Mouse (Mus musculus) spleen, adult 2 months (tissue): ENCODE results near the gene Pomgnt1. TPM values are rescaled to one million over a fixed set of nuclear protein-coding genes. Genes with fewer than 3 reads are reported as not detected.
A peak's percentile ranks its signal among the peaks of the same experiment; 100 is the strongest.

Experiments
- DNase-seq, 2 experiments: peaks; one replicate each; pipeline versions ENCODE4 v3.0.0 to v3.0.0-alpha.2; 2012 to 2021; ENCODE audit warnings: low spot score in 2 of 2, low read depth in 1 of 2
- H3K27ac ChIP-seq: fragments of 200-500 bp; 2 replicates; pipeline ENCODE4 v1.5.1; 2012; ENCODE audit warnings: low read length, inconsistent platforms; ENCODE audit not compliant: insufficient read depth
- H3K27me3 ChIP-seq: fragments of 200-500 bp; 2 replicates; pipeline ENCODE4 v1.6.1; 2012; ENCODE audit warnings: mild to moderate bottlenecking, moderate library complexity, low read length, inconsistent platforms; ENCODE audit not compliant: control insufficient read depth, insufficient read depth
- H3K36me3 ChIP-seq: fragments of 200-500 bp; 2 replicates; pipeline ENCODE4 v1.6.1; 2012; ENCODE audit warnings: mild to moderate bottlenecking, low read length, inconsistent platforms; ENCODE audit not compliant: control insufficient read depth, insufficient read depth
- H3K4me1 ChIP-seq: fragments of 200-500 bp; 2 replicates; pipeline ENCODE4 v1.6.1; 2011; ENCODE audit warnings: inconsistent platforms; ENCODE audit not compliant: control insufficient read depth, insufficient read depth, insufficient read length
- H3K4me3 ChIP-seq: fragments of 200-500 bp; 2 replicates; pipeline ENCODE4 v1.5.1; 2011; ENCODE audit warnings: mild to moderate bottlenecking, inconsistent platforms; ENCODE audit not compliant: insufficient read depth, insufficient read length; ENCODE audit errors: extremely low read depth
- CTCF ChIP-seq: fragments of 200-500 bp; IDR thresholded peaks from 2 replicates; pipeline ENCODE4 v1.5.1; 2011; ENCODE audit warnings: mild to moderate bottlenecking, inconsistent platforms; ENCODE audit not compliant: insufficient read depth, insufficient read length, insufficient replicate concordance; ENCODE audit errors: extremely low read depth
- POLR2A ChIP-seq: fragments of 200-500 bp; IDR thresholded peaks from 2 replicates; pipeline ENCODE4 v1.6.1; 2011; ENCODE audit warnings: low read depth, low read length, inconsistent platforms
- WGBS: fragments of 180-500 bp; shearing (Covaris S2); methylation state at CpG from one replicate; pipeline ENCODE4 v1.1.7; 2018; 5-methylcytosine and 5-hydroxymethylcytosine counted together
- polyA plus RNA-seq: library from polyadenylated mRNA; depleted of rRNA; stranded (reverse); fragments of >200 nt; gene quantifications from 2 replicates; pipeline ENCODE4 v1.2.3, GENCODE M21; 2012

Gene Pomgnt1
- polyA plus RNA-seq, 1 experiment, result 16.4 TPM

DNA sequence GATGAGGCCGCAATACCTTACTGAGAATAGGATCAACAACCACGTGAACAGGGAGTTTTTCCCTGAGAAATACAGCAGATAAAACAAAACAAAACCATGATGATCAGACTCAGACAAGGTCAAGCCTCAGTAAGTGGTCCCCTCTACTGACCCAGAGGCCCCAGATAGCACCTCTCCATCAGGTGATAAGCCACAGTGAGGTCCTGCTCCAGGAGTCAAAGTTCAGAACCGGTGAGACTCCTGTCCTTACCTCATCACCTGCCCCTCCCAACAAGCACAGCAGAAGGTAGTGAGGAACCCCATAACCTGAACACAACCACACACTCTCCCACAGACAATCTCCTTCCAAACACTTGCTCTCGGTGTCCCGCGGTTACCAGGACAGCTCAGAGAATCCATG is 12.9 kb upstream of the Pomgnt1 start:
- Histone ChIP-seq H3K36me3 (no peaks in the 10 kb centered on the region), H3K4me1 (no peaks in the 10 kb centered on the region), H3K27me3 (no peaks in the 10 kb centered on the region), H3K27ac (no peak overlapping the region), H3K4me3 (no peak overlapping the region)
- no peak for TF ChIP-seq CTCF
- no peak for TF ChIP-seq POLR2A
- 96% methylated on average over 6 of the region's 6 CpGs for WGBS
- no peak for DNase-seq

DNA sequence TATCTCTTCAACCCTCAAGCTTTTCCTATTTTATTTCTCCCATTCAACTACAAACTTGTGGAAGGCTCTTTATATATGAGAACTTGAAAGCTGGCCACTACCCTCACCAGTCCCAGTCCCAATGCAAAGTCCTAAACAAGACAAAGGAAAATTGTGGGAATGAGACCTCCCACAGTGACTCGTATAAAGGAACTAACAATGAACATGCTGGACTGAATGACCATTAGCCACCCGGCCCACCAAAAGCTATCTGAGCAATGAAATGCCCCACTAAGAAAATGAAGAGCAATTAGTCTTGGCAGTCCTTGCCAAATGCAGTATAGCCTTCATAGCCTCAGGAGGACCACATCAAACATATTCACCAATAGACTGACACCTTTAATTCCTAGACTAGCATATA is 12.2 kb upstream of the Pomgnt1 start:
- TF ChIP-seq CTCF (no peak), POLR2A (no peak)
- WGBS, result 95% methylated on average over 2 of the region's 2 CpGs
- Histone ChIP-seq H3K36me3 (no peaks in the 10 kb centered on the region), H3K4me1 (no peaks in the 10 kb centered on the region), H3K27me3 (no peaks in the 10 kb centered on the region), H3K27ac (no peak overlapping the region), H3K4me3 (no peak overlapping the region)
- DNase-seq, result no peak

DNA sequence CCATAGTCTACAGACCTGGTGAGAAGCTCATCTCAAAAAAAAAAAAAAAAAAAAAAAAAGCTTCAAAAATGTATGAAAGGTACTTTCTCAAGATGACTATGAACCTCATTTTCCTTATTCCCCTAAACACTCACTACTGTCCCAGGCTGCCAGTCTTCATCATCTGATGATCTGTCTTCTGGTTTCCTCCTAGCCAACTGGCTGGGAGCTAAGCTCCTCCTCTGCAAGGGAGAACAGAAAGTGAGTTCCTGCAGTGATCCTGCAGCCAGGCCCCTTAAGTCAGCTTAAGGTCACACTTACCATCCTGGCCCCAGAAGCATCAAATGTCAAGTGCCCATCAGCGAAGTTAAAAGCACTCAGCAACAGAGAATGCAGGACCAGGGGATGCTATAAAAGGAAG is 878 bp upstream of the Pomgnt1 start:
- DNase-seq, result no peak
- no peak overlapping the region for H3K27ac ChIP-seq
- H3K4me1 ChIP-seq, result peaks cover 6% of the 10 kb centered on the region; the same call in 1 of the 2 replicates
- WGBS, result 3% methylated on average over 1 of the region's 1 CpGs
- no peaks in the 10 kb centered on the region for H3K36me3 ChIP-seq
- TF ChIP-seq CTCF (no peak), POLR2A (no peak)
- H3K4me3 ChIP-seq, result no peak overlapping the region
- no peaks in the 10 kb centered on the region for H3K27me3 ChIP-seq

DNA sequence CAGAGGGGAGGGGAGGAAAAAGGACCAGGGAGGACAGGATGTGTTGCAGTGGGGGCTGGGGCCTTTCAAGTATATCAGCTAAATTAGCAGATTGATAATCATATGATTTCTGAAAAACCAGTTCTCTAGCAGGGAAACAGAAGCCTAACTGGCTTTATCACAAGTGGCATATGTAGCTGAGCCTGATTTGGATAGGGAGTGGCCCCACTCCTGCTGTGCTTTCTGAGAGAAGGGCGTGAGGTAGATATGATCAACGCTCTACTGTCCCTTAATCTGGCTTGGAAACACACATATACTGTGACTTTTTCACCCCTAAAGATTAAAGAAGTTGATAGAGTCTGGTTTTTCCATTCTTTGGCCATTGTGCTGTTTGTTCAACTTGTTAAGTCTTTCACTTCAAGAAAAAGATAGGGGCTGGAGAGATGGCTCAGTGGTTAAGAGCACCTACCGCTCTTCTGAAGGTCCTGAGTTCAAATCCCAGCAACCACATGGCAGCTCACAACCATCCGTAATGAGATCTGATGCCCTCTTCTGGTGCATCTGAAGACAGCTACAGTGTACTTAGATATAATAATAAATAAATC is 2.3 kb downstream of the Pomgnt1 start:
- no peaks in the 10 kb centered on the region for H3K36me3 ChIP-seq
- no peaks in the 10 kb centered on the region for H3K27me3 ChIP-seq
- TF ChIP-seq CTCF, result no peak
- peaks cover 6% of the 10 kb centered on the region; the same call in 1 of the 2 replicates for H3K4me1 ChIP-seq
- WGBS, result 87% methylated on average over 4 of the region's 4 CpGs
- no peak overlapping the region for H3K27ac ChIP-seq
- H3K4me3 ChIP-seq, result no peak overlapping the region
- no peak for DNase-seq

DNA sequence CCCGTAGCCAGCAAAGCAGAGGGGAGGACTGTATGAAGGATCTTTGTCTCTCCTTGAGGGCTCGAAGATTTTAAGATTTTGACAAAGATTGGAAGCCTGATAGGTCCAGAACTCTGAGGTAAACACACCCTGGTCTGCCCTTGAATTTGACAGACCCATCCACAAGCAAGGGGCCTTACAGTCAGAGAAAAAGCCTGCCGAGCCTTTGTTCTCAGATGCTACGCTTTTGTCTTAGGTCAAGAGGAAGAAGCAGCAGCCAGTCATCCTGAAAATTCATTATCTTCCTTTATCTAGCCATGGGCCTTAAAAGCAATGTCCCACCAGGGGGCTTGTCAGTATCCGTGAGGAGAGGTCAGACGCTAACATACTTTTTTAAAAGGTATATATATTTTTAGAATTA is 4.3 kb downstream of the Pomgnt1 start:
- WGBS, result 90% methylated on average over 6 of the region's 6 CpGs
- no peaks in the 10 kb centered on the region for H3K27me3 ChIP-seq
- no peak for DNase-seq
- H3K4me1 ChIP-seq, result peaks cover 3% of the 10 kb centered on the region; the same call in 1 of the 2 replicates
- H3K36me3 ChIP-seq, result no peaks in the 10 kb centered on the region
- H3K27ac ChIP-seq, result no peak overlapping the region
- no peak overlapping the region for H3K4me3 ChIP-seq
- TF ChIP-seq POLR2A (no peak), CTCF (no peak)

DNA sequence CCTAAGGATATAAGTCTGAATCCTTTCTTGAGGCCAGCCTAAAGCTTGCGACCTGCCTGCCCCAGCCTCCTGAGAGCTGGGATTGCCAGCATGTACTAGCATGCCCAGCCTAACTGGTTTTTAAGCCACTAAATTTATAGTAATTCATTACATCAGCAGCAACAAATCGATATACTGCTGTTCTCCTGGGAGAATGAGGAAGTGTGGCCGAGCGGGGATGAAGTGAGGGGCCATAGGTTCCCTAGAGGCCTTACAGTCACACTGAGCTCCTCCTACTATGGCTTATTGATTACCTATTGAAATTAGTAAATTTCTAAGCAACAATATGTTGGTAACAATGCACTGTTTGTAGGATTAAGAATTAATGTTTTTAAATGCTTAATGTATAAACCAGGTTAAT is 9.5 kb downstream of the Pomgnt1 start:
- no peak for DNase-seq
- TF ChIP-seq CTCF, result no peak
- TF ChIP-seq POLR2A, result no peak
- peaks cover 4% of the 10 kb centered on the region; the same call in 1 of the 2 replicates for H3K4me1 ChIP-seq
- H3K27me3 ChIP-seq, result no peaks in the 10 kb centered on the region
- no peak overlapping the region for H3K4me3 ChIP-seq
- 49% methylated on average over 4 of the region's 4 CpGs for WGBS
- no peaks in the 10 kb centered on the region for H3K36me3 ChIP-seq
- no peak overlapping the region for H3K27ac ChIP-seq

DNA sequence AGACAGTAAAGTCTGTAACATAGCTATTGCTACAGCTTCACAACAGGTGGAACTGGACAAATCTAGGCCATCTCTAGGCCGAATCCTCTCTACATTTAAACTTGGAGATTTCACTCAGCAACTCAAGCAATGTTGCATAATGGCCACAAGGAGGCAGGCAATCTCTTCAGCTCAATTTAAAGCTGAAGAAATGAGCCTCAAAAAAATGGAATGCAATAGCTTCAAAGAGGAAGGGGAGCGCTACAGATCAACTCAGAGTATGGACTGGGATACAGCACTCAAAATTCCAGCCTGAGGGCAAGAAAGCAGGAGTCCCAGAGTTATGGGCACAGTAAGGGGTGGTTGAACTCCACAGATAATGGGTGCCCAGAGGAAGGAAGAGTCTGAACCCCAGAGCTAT is 11.3 kb downstream of the Pomgnt1 start:
- H3K27me3 ChIP-seq, result no peaks in the 10 kb centered on the region
- H3K4me3 ChIP-seq, result no peak overlapping the region
- 44% methylated on average over 2 of the region's 2 CpGs for WGBS
- no peak overlapping the region for H3K27ac ChIP-seq
- TF ChIP-seq POLR2A (no peak), CTCF (peak; percentile 18; the same call in 1 of the 2 replicates)
- no peaks in the 10 kb centered on the region for H3K36me3 ChIP-seq
- DNase-seq, result no peak
- H3K4me1 ChIP-seq, result peaks cover 4% of the 10 kb centered on the region; the same call in 1 of the 2 replicates
